Mouse (Mus musculus): Measurements from ENCODE around the gene Pcgf3.

- TF ChIP-seq CTCF (conservative IDR thresholded peaks at IDR 0.05; ENCODE audit: insufficient read depth, insufficient read length, low read depth, low read length) (no peak), POLR2A (IDR thresholded peaks at IDR 0.05; ENCODE audit: low read depth, low read length) (no peak)
Observed at GRCm38 (mm10) chr5:108475977-108476376, 14.9 kb downstream of the Pcgf3 start.

All from kidney, adult 2 months (tissue).